Mouse (Mus musculus) yolk sac, embryonic 10.5 days (tissue): ENCODE measurements around the gene Tacstd2.
"Not testable (repeated sequence)": the region's sequence is repeated elsewhere in the genome, so short reads cannot be mapped to it uniquely, and the experiment has no call there.

Experiments
- DNase-seq: peaks from one replicate; pipeline ENCODE4 v3.0.0-alpha.2; 2017; ENCODE audit warnings: low spot score

Gene Tacstd2

GRCm38 (mm10) chr6:67535777-67536054, at the start of gene Tacstd2:
Gene Tacstd2 (minus strand): TSS chr6:67535796.
- no peak for DNase-seq

- no peak for DNase-seq
Observed at GRCm38 (mm10) chr6:67566270-67566669, 30.7 kb upstream of the Tacstd2 start.

DNA sequence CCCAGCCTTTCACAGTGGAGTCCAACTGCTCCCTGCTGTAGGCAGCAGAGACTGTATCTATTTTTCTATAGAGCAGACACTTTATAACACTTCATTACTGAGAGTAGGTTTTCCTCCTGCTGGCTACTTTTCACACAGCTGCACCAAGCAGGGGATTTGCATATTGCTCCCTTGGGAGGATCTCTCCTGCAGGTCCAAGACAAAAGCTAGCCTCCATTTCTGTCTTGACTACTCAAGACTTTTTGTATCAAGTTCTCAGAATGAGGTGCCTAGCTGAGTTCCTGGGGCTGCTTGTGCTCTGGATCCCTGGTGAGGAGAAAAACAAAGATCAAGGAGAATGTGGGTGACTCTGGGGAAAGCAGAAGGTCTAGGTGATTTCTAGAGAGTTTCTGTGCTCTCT, 19.8 kb upstream of the Tacstd2 start:
- no peak for DNase-seq

GRCm38 (mm10) chr6:67549550-67549949, 14.0 kb upstream of the Tacstd2 start:
- no peak for DNase-seq

DNA sequence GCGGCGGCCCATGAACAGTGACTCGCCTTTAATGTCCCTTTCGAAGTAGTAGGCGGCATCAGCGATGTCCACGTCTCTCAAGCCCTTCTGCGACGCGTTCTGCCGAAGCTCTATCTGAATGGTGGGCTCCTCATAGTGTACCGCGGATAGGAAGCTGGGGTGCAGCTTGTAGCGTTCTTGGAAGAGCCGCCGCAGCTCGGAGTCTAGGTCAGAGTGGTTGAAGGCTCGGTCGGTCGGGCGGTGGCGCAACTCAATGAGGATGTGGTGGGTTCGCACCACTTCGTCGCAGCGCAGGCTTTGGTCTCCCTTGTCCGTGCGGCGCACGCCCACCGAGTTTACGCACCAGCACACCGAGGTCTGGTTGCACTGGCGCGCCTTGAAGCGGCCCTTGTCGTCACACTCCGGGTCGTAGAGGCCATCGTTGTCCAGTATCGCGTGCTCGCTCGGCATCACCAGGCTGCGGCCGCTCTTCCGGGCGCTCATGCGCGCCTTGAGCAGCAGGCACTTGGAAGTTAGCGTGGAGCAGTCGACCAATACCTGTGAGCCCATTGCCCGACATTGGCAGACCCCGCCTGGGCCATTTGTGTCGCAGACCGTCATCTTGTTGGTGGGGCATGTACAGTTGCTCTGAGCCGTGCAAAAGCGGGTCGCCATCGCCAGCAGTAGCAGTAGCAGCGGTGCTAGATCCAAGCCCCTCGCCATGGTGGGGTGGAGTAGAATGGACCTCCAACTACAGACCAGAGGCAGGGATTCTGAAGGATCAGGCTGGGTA, 405 bp downstream of the Tacstd2 start:
- DNase-seq, result no peak

GRCm38 (mm10) chr6:67534191-67535004, 1.2 kb downstream of the Tacstd2 start:
- DNase-seq, result no peak

GRCm38 (mm10) chr6:67532665-67533440, 2.7 kb downstream of the Tacstd2 start:
- no peak for DNase-seq

DNA sequence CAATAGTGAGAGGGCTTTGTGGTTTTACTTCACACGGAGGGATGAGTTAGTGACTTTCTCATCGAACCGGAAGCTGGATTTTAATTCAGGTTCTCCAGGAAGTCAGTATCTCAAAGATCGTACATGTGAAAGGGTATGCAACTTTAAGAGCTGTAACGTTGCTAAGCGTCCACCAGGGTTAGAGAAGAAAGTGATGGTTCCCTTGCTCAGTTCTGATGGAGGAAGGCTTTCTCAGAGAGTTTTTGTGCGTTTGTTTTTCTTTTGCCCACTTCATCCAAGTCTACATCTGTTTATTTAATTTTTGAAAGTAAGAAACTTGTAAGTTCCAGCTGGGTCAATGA, 3.8 kb downstream of the Tacstd2 start:
- DNase-seq, result no peak

DNA sequence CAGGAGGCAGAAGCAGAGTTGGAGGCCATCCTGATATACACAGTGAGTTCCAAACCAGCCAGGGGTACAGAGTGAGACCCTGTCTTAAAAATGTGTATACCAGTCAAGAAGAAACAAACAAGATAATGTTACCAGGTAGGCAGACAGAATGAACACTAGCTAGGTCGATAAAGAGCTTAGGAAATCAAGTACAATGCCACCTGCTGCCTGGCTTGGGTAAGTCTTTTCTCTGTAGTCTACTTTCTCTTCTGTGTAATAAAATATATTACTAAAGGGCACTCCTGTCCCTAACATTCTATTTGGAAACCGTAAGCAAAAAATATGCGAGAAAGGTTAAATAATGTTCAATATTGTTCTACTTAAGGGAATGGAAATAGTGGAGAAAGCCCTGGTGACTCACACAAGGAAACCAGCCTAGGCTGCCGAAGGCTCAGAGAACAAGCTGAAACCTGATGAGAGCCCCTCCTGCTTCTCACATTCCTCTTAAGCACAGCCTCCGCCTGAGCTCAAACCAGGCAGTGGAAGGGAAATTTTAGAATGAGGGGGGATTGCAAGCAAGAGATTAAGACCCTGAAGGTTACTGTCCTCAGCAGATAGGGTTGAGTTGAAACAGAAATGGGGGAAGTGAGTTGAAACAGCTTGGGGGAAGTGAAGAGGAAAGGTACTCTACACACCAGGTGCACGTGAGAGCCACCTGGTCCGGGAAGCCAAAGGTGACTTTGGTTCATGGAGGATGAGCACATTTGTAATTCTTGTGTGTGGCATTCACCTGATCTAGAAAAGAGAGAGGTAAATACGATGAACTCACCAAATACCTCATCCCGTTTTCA, 4.4 kb downstream of the Tacstd2 start:
- DNase-seq, result no peak

- DNase-seq, result no peak
Observed at GRCm38 (mm10) chr6:67526356-67526755, 9.2 kb downstream of the Tacstd2 start.

DNA sequence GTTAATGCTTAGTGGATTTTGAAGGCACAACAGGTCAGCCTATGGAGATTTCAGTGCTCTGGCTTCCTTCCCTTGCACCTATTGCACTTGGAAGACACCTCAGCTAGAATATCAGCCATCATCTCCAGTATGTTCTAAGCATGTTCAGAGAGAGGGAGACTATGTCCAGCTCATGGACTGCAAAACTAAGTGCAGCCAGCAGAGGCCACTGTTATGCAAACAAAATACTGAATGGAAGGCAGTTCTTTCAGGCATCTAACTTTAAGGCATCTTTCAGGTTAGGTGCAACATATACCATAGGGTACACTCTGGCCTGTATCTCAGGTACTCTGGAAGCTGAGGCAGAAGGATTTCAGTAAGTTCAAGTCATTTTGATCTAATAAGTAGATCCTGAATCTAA, 24.8 kb downstream of the Tacstd2 start:
- DNase-seq, result no peak

DNA sequence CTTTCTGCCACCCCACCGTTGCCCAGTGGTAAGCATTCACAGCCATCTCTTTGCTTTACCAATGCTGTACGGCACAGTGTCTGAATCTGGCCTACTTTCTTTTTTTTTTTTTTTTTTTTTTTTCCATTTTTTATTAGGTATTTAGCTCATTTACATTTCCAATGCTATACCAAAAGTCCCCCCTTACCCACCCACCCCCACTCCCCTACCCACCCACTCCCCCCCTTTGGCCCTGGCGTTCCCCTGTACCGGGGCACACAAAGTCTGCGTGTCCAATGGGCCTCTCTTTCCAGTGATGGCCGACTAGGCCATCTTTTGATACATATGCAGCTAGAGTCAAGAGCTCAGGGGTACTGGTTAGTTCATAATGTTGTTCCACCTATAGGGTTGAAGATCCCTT, 33.7 kb downstream of the Tacstd2 start:
- DNase-seq, result not testable (repeated sequence)

DNA sequence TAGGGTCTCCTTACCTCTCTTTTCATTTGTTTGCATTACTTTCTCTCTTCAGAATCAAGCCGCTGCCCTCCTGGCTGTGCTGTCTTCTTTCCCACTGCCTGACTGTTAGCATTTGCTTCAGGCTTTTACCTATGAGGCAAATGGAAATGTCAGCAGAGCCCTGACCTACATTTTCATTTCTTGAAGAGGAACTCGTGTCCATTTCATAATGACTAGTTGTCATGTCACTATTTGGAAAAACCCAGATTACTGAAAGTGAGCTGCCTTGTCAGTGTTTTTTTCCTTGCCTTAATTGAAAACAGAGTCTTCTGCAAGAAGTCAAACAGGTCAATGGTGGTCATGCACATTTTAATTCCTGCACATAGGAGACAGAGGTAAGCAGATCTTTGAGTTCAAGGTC, 43.8 kb downstream of the Tacstd2 start, which contains the start of gene Il23r:
Gene Il23r (minus strand): TSS at position 101 of the 400 bp plus-strand sequence.
- no peak for DNase-seq
